Mouse (Mus musculus) kidney, adult 9 months (tissue): ENCODE data around the gene Stra6.

Source experiments
- DNase-seq: peaks from one replicate; pipeline ENCODE4 v3.0.0; 2022

Stra6 gene

DNA sequence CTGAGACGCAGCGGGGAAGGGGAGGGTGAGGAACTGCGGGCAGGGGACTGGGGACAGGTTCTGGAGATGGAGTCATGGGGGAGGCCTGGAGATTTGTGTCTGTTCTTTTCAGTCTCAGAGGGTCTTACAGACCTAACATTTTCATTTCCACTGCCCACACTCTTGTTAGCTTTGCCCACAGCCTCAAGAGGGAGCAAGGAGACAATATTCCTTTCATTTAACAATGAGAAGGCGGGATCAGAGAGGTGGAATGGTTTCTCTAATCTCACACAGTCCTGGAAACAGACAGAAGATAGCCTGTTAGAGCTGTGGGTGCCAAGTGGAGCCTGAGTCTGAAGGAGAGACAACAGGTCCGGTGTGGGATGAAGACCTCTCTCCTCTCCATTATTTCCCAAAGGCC, 11.7 kb upstream of the Stra6 start:
- no peak for DNase-seq

DNA sequence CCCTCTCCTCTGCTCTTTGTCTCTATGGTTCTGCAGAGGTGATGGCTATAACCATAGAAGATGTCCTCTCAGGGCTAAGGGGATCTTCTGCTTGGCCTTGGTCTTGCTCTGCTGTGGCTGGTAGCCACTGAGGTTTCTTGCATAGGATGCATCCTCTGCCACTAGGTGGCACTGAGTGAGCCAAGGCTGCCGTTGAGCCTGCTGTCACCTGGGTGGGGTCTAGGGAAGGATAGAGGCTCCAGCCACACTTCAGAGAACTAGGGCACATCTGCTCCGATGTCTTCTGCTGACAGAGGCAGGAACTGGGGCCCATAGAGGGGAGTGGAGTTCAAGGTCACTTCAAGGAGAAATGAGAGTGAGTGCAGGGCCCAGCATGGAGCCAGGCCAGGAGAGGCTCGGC, 10.5 kb upstream of the Stra6 start:
- peak; percentile 42 for DNase-seq

DNA sequence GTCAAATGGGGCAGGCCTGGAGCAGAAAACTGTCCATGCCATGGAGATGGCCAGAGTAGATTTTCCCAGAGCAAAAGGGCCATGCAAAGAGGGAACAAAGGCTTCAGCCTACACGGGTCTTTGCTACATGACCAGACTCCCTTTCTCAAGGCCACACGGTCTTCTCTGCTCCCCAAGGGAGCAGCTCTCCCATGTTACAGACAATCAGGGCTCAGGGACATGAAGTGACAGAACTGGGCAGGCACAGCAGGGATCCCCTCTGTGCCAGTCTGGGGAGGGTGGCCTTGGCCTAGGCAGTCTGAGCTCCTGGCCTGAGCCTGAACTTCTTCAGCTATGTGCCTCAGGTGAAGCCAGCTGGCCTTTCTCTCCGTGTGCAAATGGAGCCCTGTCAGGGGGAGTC, 10.0 kb upstream of the Stra6 start:
- no peak for DNase-seq

DNA sequence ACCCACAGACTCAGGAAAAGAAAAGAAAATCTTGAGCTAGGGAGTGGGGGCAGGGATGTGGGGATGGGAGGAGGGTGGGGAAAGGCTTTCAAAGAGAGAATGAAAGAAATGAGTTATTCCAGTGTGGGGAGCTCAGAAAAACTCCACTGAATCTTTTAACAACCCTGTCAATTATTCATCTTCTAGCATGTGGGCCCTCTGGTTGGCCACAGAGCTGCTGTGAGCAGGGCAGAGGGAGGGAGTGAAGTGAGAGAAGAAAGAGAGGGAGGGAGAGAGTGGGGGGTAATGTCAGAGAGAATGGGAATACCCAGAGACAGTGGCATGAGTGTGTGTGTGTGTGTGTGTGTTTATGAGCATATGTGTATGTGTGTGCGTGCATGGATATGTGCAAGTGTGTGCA, 9.6 kb upstream of the Stra6 start:
- no peak for DNase-seq

DNA sequence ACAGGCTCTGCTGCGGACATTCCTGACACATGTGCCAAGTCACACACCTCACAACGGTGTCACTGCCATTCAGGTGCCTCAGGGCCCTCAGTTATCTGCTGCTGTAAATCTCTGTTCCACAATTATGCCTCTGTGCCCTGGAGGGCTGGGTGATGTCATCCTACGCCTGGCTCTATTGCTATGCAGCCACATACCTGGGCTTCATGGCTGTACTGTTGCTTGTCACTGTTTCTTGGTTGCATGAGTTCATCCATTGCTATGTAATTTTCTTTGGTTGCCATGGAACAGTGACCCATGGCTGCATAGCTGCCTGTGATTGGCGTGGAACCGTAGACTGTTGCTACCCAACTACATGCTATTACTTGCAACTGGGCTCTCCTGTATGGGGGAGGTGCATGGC, 7.9 kb upstream of the Stra6 start:
- DNase-seq, result no peak

DNA sequence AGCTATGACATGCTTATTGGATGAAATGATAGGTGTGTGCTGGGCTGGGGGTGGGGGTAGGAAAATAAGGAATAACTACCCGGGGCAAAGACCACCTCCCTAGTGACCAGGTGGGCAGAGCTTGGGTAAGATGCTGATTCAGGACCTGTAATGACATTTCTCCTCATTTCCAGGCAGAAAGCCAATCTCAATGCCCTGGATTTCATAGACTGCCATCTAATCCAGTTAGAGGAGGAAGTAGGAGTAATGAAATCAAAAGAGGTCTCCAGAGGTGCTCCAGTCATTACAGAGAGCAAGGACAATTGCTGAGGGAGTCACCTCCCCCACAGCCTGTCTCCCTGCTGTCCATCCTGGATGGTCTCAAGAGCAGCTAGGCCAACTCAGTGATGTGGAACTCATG, 3.7 kb upstream of the Stra6 start:
- DNase-seq, result no peak

DNA sequence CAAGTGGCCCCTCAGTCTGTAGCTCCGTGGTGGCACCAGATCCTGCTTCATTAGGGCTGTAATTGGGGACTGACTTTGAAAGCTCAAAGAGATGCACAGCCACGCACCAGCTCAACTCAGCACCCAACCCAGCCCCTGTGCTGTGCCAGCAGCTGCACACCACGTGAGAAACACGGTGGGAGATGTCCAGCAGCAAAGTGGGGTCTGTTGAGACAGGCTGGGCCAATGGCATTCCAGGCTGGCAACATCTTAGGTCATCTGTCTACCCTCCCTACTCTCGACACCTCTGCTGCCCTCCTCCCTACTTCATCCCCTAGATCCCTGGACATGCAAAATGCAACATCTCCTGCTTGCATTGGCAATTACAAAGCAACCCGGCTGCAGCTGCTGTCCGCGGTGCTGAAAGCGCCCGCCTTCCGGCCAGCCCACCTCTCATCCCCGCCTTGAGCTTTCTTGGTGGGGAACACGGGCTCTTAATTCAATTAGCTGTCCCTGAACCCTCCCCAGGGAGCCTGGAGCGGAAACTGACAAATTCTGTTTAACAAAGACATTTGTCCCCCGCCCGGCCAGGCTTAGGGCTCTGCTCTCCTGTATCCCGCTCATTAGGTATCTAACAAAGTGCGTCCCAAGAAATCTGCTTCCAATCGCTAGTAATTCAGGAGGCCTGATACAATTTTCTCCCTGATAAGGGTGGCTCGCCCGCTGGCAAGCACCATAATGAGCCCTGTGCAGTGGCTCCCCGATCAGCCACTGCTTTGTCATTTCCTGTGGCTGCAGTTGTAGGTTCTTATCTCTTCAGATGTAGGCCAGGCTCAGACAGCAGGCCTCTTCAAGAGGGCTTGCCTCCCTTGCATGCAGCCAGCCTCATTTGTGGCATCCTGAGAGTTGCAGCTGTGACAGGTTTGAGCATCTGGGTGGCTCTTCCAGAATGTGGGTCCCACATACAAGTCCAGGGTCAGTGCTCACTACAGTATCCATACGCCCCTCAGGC, 2.6 kb upstream of the Stra6 start:
- peak; percentile 24 for DNase-seq

DNA sequence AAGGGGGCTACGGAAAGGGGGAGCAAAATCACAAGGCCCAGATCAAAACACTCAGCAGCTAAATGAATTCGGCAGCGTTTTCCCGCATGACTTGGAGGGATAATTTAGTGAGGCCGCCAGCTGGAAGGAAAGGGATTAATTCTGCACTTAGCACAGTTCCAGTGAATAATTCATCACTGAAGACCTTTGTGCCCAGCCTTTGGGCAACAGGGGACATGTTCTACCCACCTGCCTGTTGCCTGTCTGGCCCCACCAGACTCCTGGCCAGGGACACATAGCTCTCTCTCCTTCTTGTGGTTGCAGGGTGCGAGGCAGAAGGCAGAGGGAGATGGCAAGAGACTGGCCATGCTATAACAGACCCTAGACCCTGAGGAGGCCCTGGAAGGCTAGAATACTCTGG, 1.9 kb downstream of the Stra6 start:
- peak; percentile 18 for DNase-seq

DNA sequence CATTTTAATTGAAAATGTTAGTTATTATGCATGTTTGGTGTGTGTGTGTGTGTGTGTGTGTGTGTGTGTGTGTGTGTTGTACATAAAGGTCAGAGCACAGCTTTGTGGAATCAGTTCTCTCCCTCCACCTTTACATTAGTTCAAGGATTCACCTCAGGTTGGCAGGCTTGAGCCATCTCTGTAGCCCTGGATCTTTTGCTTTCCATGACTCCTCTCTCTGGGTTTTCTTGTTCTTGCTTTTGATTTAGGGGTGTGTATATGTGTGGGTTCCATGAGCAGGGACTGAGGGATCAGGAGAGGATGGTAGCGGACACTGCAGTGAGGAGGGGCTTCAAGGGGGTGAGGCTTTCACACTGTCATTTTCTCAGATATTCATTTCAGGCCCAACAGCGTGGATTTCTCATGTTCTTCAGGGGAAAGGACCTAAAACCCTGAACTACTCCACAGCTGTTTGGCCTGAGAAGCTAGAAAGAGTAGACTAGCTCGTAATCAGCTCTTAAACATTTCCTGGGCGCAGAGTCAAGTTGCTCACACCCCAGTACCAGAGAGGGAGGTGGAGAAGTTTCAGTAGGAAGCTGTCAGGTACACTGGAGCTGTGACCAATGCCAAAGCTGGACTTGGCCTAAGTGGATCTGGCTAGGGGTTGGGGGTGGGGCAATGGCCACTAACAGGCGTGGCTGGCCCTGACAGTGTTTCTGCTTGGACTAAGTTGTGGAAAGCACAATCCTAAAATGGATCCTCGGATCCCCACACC, 2.6 kb downstream of the Stra6 start:
- DNase-seq, result no peak

DNA sequence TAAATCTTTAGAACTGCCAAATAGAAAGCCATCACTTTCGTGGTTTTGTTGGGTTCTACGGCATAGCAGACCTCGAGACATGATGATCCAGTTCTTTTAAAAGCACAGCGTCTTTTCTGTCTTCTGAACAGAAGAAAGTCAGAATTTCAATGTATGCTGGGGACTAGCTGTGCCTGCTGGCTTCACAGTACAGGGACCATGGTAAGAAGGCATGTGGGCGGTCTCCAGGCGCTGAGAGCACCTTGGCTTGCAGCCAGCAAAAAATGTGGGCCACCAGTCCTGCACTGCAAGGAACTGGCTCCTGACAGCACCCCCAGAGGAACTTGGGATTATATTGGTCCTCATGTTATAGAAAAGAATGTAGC, 3.1 kb downstream of the Stra6 start:
- no peak for DNase-seq

DNA sequence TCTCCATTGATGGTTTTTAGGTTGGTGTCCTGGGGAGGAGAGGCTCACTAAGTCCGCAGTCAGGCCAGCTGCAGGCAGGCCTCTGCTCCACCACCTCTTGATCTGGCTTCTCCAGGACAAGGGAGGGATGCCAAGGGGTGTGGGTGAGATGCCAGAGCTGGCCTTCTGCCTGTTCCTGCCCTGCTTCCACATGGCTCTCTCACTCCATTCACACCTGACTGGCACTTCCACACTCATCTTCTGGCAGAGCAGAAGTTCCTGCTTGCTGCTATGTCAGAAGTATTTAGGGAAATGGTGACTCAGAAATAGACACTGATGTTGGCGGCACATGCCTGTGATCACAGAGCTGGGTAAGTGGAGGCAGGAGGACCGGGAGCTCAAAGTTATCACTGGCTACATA, 4.0 kb downstream of the Stra6 start:
- no peak for DNase-seq

DNA sequence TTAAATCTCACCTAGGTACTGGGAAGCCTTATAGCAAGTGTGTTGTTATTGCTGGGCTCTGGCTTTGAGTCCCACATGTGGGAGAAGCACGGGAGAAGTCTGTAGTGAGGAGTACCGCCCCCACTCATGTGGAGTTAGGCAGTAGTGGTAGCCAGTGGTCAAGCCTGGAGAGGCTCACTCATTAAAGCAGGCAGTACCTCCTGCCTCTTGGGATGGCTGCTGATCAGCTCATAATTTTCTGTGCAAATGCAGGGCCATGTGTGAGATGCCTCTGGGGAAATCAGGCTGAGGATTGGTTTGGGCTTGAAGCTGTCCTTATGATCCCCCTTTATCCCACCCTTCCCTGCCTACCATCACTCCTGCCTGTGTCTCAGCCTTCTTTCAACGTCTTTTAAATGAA, 11.0 kb downstream of the Stra6 start:
- DNase-seq, result no peak

DNA sequence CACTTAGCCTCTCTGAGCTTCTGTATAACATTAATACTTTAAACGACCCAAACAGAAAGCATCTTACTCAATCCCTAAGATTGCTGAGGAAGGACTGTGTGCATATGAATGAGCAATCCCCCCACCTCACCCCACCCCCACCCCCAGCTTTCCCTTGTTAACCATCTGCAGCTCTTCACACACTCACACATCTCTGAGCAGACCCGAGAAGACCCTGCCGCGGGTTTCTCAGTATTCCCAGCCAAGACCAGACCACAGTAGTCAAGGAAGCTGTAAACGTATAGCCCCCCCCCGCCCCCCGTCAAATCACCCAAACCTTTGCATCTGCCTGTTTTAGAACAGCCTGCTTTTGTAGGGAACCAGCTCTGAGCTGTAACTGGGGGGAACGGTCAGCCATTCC, 21.0 kb downstream of the Stra6 start:
- no peak for DNase-seq

DNA sequence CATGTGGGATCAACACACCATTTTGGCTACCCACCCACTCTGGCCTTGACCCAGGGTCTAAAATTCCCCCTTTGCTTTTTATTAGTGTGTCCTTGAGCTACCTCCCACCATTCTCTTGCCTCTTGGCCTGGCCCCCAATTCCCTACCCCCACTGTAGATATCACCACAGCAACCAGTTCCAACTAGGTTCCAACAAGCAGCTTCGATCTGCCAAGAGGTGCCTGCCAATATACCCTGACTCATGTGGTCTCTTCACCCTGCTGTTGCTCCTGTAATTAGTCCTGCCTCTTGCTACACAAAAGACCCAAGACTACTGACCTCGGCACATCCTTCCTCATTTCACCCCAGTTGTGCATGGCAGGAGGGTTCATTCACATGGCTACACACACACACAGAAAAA, 21.5 kb downstream of the Stra6 start:
- DNase-seq, result no peak

DNA sequence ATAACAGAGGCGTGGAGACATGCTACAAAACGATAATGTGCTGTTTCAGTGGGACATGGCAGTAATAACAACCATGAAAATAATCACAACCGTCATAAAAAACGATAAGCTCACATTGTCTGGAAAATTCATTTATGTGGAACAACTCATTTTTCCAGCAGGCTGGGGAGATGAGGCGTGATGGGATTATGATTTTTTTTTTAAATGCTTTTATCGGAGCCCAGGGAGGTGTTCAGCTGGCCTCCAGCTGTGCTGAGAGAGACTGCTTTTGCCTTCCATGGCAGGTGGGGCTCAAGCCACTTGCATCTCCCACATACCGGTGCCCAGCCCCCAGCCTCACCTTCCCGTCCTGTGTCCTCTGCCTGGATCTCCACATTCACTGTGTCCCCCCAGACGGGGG, 22.6 kb downstream of the Stra6 start:
- DNase-seq, result no peak

DNA sequence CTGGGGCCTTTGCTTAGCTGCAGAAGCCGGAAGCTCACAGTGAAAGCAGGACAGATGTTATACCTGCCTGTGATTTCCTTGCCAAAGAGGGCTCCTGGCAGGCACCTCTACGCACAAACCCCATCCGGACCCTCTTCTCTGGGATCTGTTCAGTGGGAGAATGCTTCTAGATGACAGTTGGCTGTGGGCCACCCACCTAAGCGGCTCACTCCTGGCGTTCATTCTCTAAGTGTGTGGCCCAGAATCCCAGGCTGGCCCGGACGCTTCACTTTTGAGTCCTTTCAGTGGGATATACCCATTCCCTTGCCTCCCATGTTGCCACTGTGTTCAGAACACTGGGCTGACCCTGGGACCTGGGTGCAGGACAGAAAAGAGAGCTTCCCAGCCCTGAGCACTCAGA, 23.3 kb downstream of the Stra6 start:
- DNase-seq, result no peak

DNA sequence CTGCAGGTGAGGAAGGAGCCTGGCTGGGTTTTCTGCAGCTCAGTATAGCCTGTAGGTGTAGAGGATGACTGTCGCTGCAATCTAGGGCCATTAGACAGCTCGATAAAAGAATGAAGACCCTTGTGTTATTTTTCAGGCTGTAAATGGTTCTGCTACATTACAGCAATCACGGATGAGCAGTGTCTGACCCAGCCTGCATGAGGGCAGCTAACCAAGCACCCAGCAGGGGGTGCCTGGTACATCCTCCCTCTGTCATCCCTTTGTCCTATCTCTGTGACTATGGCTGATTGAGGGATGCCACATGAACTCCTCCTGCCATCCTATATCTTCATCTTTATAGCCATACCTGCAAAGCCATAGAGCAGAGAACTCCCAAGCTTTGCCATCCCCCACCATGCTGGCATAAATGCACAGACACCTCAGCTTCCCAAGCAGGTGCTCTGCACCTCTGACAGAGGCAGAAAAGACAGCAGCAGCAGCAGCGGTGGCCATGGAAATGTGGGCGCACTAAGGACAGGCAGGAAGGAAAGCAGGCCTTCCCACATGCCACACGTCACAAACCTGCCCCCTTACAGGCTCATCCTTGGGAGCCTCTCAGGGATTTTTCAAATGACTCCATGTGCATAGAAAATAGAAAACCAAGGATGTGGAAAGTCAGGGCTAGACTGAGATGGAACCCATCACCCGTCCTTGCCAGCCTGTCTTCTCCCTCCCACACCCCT, 23.9 kb downstream of the Stra6 start:
- DNase-seq, result no peak

DNA sequence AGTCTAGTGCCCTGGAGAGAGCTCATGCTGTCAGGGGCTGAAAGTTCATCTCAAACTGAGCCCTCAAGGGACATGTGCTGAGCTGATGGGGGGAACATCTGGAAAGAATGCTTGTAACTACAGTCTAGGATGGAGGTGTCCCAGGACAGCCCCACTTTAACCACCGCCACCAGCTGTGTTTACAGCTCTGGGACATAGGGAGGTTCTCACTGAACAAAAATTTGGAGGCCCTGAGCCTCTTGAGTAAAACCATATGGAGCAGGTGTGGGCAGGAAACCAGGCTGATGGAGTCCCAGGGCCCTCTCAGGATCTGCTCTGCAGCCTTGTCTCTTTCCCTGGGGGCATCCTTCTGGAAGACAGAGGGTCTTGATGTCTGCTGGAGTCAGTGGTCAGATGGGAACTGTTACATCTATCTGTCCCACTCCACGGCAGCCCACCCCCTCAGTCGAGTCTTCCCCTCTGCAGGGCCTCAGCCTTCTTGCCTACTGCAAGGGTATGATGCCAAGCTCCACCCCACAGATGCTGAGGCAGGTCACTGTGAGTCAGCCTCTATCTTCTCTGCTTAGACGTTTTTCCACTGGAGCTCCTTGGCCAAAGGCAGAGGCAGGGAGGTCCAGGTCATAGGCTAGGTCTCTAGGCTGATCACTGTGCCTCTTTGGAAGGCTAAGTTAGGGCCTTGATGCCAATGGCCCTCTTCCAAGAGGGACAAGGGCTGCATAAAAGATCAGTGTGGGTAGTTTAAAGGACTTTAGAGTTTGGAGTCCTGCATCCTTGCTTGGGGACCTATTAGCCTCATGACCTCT, 28.2 kb downstream of the Stra6 start:
- DNase-seq, result peak; percentile 7

DNA sequence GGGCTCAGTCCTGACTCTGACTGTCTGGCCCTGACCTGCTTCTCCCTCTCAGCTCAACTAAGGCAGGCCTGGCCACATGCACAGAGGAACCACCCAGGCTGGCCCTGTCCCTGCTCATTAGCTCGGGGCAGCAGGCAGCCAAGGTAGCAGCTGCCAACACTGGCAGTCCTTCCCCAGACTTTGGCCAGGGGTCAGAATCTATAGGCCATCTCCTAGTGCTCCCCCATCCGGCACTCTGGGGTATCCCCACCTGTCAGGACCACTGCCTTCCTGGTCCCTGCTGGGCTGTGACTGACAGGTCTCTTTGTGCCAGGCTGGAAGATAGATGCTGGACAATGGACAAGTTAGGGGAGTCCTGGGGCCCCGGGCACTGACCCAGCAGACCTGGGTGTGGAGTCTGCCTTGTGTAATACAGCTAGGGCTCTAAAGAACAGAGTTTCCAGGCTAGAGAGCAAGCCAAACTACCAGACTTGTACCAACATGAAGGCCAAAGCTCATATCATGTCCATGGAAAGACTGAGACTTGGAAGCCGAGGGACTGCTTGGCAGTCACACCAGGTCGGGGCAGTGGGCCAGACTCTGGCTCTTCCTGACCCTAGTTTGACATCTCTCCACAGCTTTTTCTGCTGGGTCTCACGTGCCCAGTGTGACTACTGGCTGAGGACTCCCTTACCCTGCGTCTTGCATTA, 29.1 kb downstream of the Stra6 start:
- DNase-seq, result peak; percentile 52

DNA sequence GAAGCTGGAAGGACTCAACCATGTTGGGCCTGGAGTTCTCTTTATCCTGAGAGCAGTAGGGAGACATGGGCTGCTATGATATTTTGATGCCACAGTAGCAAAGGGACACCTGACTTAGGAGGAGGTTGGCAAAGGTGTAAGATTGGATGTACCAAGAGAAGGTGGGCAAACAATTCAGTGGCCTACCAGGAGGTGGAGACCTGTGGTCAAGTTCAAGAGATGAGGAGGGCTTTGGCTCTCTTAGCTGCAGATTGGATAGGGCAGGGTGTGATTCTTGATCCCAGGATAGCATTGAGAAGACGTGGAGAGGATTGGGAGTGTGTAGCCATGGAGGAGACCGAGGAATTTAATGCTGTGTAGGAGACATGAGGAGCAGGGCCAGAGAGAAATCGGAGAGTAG, 30.2 kb downstream of the Stra6 start:
- no peak for DNase-seq

DNA sequence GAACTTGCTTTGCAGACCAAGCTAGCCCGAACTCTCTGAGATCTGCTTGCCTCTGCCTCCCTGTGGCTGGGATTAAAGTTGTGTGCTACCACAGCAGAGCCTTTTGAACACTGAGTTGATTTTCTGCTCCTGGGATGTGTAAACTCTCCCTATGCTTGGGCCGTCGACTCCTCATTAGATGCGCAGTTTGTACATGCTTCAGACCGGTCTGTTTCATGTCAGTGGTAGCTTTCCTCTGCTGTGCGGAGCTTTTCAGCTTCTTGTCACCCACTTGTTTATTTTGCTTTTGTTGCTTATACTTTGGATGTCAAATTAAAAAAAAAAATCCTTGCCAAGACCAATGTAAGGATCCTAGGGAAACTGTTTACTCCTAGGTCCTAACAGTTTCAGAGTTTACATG, 32.4 kb downstream of the Stra6 start:
- DNase-seq, result no peak

DNA sequence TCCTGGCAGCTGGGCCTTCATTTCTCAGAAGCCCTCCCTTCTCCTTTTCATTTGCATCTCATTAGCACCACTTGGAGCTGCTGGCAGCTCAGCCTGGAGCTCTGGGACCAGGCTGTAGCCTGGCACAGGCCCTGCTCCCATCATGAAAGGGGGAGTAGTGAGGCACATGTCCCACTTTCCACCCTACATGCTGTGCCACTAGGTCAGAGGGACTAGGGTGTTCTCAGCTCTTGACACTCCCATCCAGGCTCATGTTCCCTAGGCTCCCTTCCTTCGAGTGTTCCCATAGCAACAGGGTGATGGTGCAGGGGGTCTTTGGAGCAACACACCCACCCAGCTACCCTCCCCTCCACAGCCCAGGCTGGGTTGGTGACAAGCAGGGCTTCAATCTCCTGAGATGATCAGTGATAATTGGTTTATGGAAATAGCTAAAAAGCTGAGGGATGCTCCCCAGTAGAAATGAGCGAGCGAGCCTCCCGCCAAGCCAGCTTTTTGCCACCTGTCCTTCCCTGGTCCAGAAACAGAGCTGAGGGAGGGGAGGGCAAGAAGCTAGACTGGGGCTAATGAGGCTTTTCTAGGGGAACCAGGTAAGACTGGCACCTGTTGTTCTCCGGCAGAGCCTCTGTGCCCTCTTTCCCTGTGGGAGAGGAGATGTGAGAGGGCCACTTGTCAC, 33.2 kb downstream of the Stra6 start:
- DNase-seq, result no peak
